Mouse (Mus musculus): ENCODE data around the gene Khdrbs1. TPM values are rescaled to one million over a fixed set of nuclear protein-coding genes. Genes with fewer than 3 reads are reported as not detected.

Khdrbs1 gene
- 39.9 TPM for polyA plus RNA-seq (2014; fragmentation: Illumina TruSeq; extraction: RNeasy Lipid Tissue Mini Kit (QIAGEN cat#74804); ENCODE audit: low read depth, low replicate concordance)

GRCm38 (mm10) chr4:129742232-129743009, at the start of gene Khdrbs1:
Gene Khdrbs1 (minus strand): TSS chr4:129742303.

GRCm38 (mm10) chr4:129696158-129696985, 45.7 kb downstream of the Khdrbs1 start, which contains the start of gene Tmem39b:
Gene Tmem39b (minus strand): TSS chr4:129696838.

GRCm38 (mm10) chr4:129672083-129672877, 69.8 kb downstream of the Khdrbs1 start, which contains the start of gene Kpna6:
Gene Kpna6 (minus strand): TSS chr4:129672767.

Other genes with a start within 250 kb of the Khdrbs1 start
- gene Marcksl1, start 228.7 kb downstream of the Khdrbs1 start, polyA plus RNA-seq (2014; fragmentation: Illumina TruSeq; extraction: RNeasy Lipid Tissue Mini Kit (QIAGEN cat#74804); ENCODE audit: low read depth, low replicate concordance) = 50.9 TPM
- gene Hdac1, start 199.6 kb downstream of the Khdrbs1 start, polyA plus RNA-seq (2014; fragmentation: Illumina TruSeq; extraction: RNeasy Lipid Tissue Mini Kit (QIAGEN cat#74804); ENCODE audit: low read depth, low replicate concordance) = 73.0 TPM
- 1.5 TPM for gene Lck, start 168.7 kb downstream of the Khdrbs1 start, polyA plus RNA-seq (2014; fragmentation: Illumina TruSeq; extraction: RNeasy Lipid Tissue Mini Kit (QIAGEN cat#74804); ENCODE audit: low read depth, low replicate concordance)
- 2.7 TPM for gene Fam167b, start 163.8 kb downstream of the Khdrbs1 start, polyA plus RNA-seq (2014; fragmentation: Illumina TruSeq; extraction: RNeasy Lipid Tissue Mini Kit (QIAGEN cat#74804); ENCODE audit: low read depth, low replicate concordance)
- gene Eif3i, start 141.7 kb downstream of the Khdrbs1 start, polyA plus RNA-seq (2014; fragmentation: Illumina TruSeq; extraction: RNeasy Lipid Tissue Mini Kit (QIAGEN cat#74804); ENCODE audit: low read depth, low replicate concordance) = 259 TPM
- gene Tmem234, start 141.6 kb downstream of the Khdrbs1 start, polyA plus RNA-seq (2014; fragmentation: Illumina TruSeq; extraction: RNeasy Lipid Tissue Mini Kit (QIAGEN cat#74804); ENCODE audit: low read depth, low replicate concordance) = 210 TPM
- gene Dcdc2b, start 128.0 kb downstream of the Khdrbs1 start, polyA plus RNA-seq (2014; fragmentation: Illumina TruSeq; extraction: RNeasy Lipid Tissue Mini Kit (QIAGEN cat#74804); ENCODE audit: low read depth, low replicate concordance) = 5.0 TPM
- 36.2 TPM for gene Iqcc, start 123.2 kb downstream of the Khdrbs1 start, polyA plus RNA-seq (2014; fragmentation: Illumina TruSeq; extraction: RNeasy Lipid Tissue Mini Kit (QIAGEN cat#74804); ENCODE audit: low read depth, low replicate concordance)
- 41.8 TPM for gene Ccdc28b, start 118.4 kb downstream of the Khdrbs1 start, polyA plus RNA-seq (2014; fragmentation: Illumina TruSeq; extraction: RNeasy Lipid Tissue Mini Kit (QIAGEN cat#74804); ENCODE audit: low read depth, low replicate concordance)
- 38.5 TPM for gene Txlna, start 101.2 kb downstream of the Khdrbs1 start, polyA plus RNA-seq (2014; fragmentation: Illumina TruSeq; extraction: RNeasy Lipid Tissue Mini Kit (QIAGEN cat#74804); ENCODE audit: low read depth, low replicate concordance)
- 35.5 TPM for gene Kpna6, start 69.5 kb downstream of the Khdrbs1 start, polyA plus RNA-seq (2014; fragmentation: Illumina TruSeq; extraction: RNeasy Lipid Tissue Mini Kit (QIAGEN cat#74804); ENCODE audit: low read depth, low replicate concordance)
- 11.9 TPM for gene Tmem39b, start 45.5 kb downstream of the Khdrbs1 start, polyA plus RNA-seq (2014; fragmentation: Illumina TruSeq; extraction: RNeasy Lipid Tissue Mini Kit (QIAGEN cat#74804); ENCODE audit: low read depth, low replicate concordance)
- gene Ptp4a2, start 68.9 kb upstream of the Khdrbs1 start, polyA plus RNA-seq (2014; fragmentation: Illumina TruSeq; extraction: RNeasy Lipid Tissue Mini Kit (QIAGEN cat#74804); ENCODE audit: low read depth, low replicate concordance) = 146 TPM
- gene Spocd1, start 186.9 kb upstream of the Khdrbs1 start, polyA plus RNA-seq (2014; fragmentation: Illumina TruSeq; extraction: RNeasy Lipid Tissue Mini Kit (QIAGEN cat#74804); ENCODE audit: low read depth, low replicate concordance) = 0.09 TPM
- gene Adgrb2, start 242.6 kb upstream of the Khdrbs1 start, polyA plus RNA-seq (2014; fragmentation: Illumina TruSeq; extraction: RNeasy Lipid Tissue Mini Kit (QIAGEN cat#74804); ENCODE audit: low read depth, low replicate concordance) = 1.7 TPM